Mouse (Mus musculus): ENCODE measurements around the gene Serpinb7. TPM values are rescaled to one million over a fixed set of nuclear protein-coding genes. Genes with fewer than 3 reads are reported as not detected.
A peak's percentile ranks its signal among the peaks of the same experiment; 100 is the strongest.

Serpinb7 gene
- polyA plus RNA-seq, 1 experiment from 2014 or later = not detected

GRCm38 (mm10) chr1:107382404-107382803 lies 17.1 kb upstream of the Serpinb7 start:
- no peaks in the 10 kb centered on the region for H3K4me1 ChIP-seq (ENCODE audit: control insufficient read depth, insufficient read depth, low read length)
- ATAC-seq (ENCODE audit: low FRiP score) (no peak), DNase-seq (ENCODE audit: low spot score, missing footprints) (no peak)
- H3K4me3 ChIP-seq (ENCODE audit: low read depth, low read length) = no peak overlapping the region
- H3K27me3 ChIP-seq (ENCODE audit: control insufficient read depth, insufficient read depth, low read length) = no peaks in the 10 kb centered on the region
- WGBS = 96% methylated on average over 1 of the region's 1 CpGs
- H3K27ac ChIP-seq (ENCODE audit: low read depth, low read length) = no peak overlapping the region
- no peaks in the 10 kb centered on the region for H3K36me3 ChIP-seq (ENCODE audit: control insufficient read depth, insufficient read depth, low read length)
- H3K9me3 ChIP-seq (ENCODE audit: control insufficient read depth, low read length) = no peaks in the 10 kb centered on the region
- H3K4me2 ChIP-seq = no peak overlapping the region
- no peak overlapping the region for H3K9ac ChIP-seq (ENCODE audit: low read length)

- 91% methylated on average over 9 of the region's 9 CpGs for WGBS
- Histone ChIP-seq H3K36me3 (ENCODE audit: control insufficient read depth, insufficient read depth, low read length) (no peaks in the 10 kb centered on the region), H3K4me2 (no peak overlapping the region), H3K9me3 (ENCODE audit: control insufficient read depth, low read length) (no peaks in the 10 kb centered on the region), H3K4me1 (ENCODE audit: control insufficient read depth, insufficient read depth, low read length) (no peaks in the 10 kb centered on the region), H3K27ac (ENCODE audit: low read depth, low read length) (no peak overlapping the region), H3K9ac (ENCODE audit: low read length) (no peak overlapping the region), H3K27me3 (ENCODE audit: control insufficient read depth, insufficient read depth, low read length) (no peaks in the 10 kb centered on the region), H3K4me3 (ENCODE audit: low read depth, low read length) (no peak overlapping the region)
- ATAC-seq (ENCODE audit: low FRiP score) (no peak), DNase-seq (ENCODE audit: low spot score, missing footprints) (no peak)
These were observed 14.9 kb upstream of the Serpinb7 start for GRCm38 (mm10) chr1:107384532-107384931.

- Histone ChIP-seq H3K27me3 (ENCODE audit: control insufficient read depth, insufficient read depth, low read length) (no peaks in the 10 kb centered on the region), H3K27ac (ENCODE audit: low read depth, low read length) (no peak overlapping the region), H3K4me1 (ENCODE audit: control insufficient read depth, insufficient read depth, low read length) (no peaks in the 10 kb centered on the region), H3K4me2 (no peak overlapping the region), H3K4me3 (ENCODE audit: low read depth, low read length) (no peak overlapping the region), H3K9me3 (ENCODE audit: control insufficient read depth, low read length) (no peaks in the 10 kb centered on the region), H3K9ac (ENCODE audit: low read length) (no peak overlapping the region), H3K36me3 (ENCODE audit: control insufficient read depth, insufficient read depth, low read length) (no peaks in the 10 kb centered on the region)
- ATAC-seq (ENCODE audit: low FRiP score) (no peak), DNase-seq (ENCODE audit: low spot score, missing footprints) (no peak)
- WGBS = 83% methylated on average over 2 of the region's 2 CpGs
These were observed 9.7 kb upstream of the Serpinb7 start for GRCm38 (mm10) chr1:107389753-107390152.

- 72% methylated on average over 1 of the region's 1 CpGs for WGBS
- no peak overlapping the region for H3K4me2 ChIP-seq
- no peak for ATAC-seq (ENCODE audit: low FRiP score)
- H3K9ac ChIP-seq (ENCODE audit: low read length) = no peak overlapping the region
- no peak overlapping the region for H3K27ac ChIP-seq (ENCODE audit: low read depth, low read length)
- H3K4me1 ChIP-seq (ENCODE audit: control insufficient read depth, insufficient read depth, low read length) = no peaks in the 10 kb centered on the region
- no peaks in the 10 kb centered on the region for H3K36me3 ChIP-seq (ENCODE audit: control insufficient read depth, insufficient read depth, low read length)
- H3K9me3 ChIP-seq (ENCODE audit: control insufficient read depth, low read length) = no peaks in the 10 kb centered on the region
- DNase-seq (ENCODE audit: low spot score, missing footprints) = no peak
- H3K27me3 ChIP-seq (ENCODE audit: control insufficient read depth, insufficient read depth, low read length) = no peaks in the 10 kb centered on the region
- no peak overlapping the region for H3K4me3 ChIP-seq (ENCODE audit: low read depth, low read length)
These were observed 2.0 kb upstream of the Serpinb7 start for GRCm38 (mm10) chr1:107397481-107397880.

GRCm38 (mm10) chr1:107402082-107402481 lies 2.6 kb downstream of the Serpinb7 start:
- 81% methylated on average over 4 of the region's 4 CpGs for WGBS
- ATAC-seq (ENCODE audit: low FRiP score) = no peak

GRCm38 (mm10) chr1:107414650-107415049 lies 15.2 kb downstream of the Serpinb7 start:
- Histone ChIP-seq H3K4me2 (no peak overlapping the region), H3K4me3 (ENCODE audit: low read depth, low read length) (no peak overlapping the region), H3K27me3 (ENCODE audit: control insufficient read depth, insufficient read depth, low read length) (no peaks in the 10 kb centered on the region), H3K9me3 (ENCODE audit: control insufficient read depth, low read length) (no peaks in the 10 kb centered on the region), H3K9ac (ENCODE audit: low read length) (no peak overlapping the region), H3K27ac (ENCODE audit: low read depth, low read length) (no peak overlapping the region), H3K36me3 (ENCODE audit: control insufficient read depth, insufficient read depth, low read length) (no peaks in the 10 kb centered on the region), H3K4me1 (ENCODE audit: control insufficient read depth, insufficient read depth, low read length) (no peaks in the 10 kb centered on the region)
- no peak for ATAC-seq (ENCODE audit: low FRiP score)
- WGBS = 58% methylated on average over 1 of the region's 1 CpGs
- peak; percentile 61 for DNase-seq (ENCODE audit: low spot score, missing footprints)

More at GRCm38 (mm10) chr1:107402082-107402481, 2.6 kb downstream of the Serpinb7 start:
- Histone ChIP-seq H3K4me3 (ENCODE audit: low read depth, low read length) (no peak overlapping the region), H3K4me2 (no peak overlapping the region), H3K27ac (ENCODE audit: low read depth, low read length) (no peak overlapping the region), H3K9me3 (ENCODE audit: control insufficient read depth, low read length) (no peaks in the 10 kb centered on the region), H3K9ac (ENCODE audit: low read length) (no peak overlapping the region), H3K4me1 (ENCODE audit: control insufficient read depth, insufficient read depth, low read length) (no peaks in the 10 kb centered on the region), H3K27me3 (ENCODE audit: control insufficient read depth, insufficient read depth, low read length) (no peaks in the 10 kb centered on the region), H3K36me3 (ENCODE audit: control insufficient read depth, insufficient read depth, low read length) (no peaks in the 10 kb centered on the region)
- no peak for DNase-seq (ENCODE audit: low spot score, missing footprints)

- no peak overlapping the region for H3K4me2 ChIP-seq
- H3K4me3 ChIP-seq (ENCODE audit: low read depth, low read length) = no peak overlapping the region
- no peak overlapping the region for H3K27ac ChIP-seq (ENCODE audit: low read depth, low read length)
- DNase-seq (ENCODE audit: low spot score, missing footprints) = no peak
- ATAC-seq (ENCODE audit: low FRiP score) = no peak
- no peak overlapping the region for H3K9ac ChIP-seq (ENCODE audit: low read length)
- no peaks in the 10 kb centered on the region for H3K4me1 ChIP-seq (ENCODE audit: control insufficient read depth, insufficient read depth, low read length)
- 78% methylated on average over 4 of the region's 4 CpGs for WGBS
- H3K9me3 ChIP-seq (ENCODE audit: control insufficient read depth, low read length) = no peaks in the 10 kb centered on the region
- H3K27me3 ChIP-seq (ENCODE audit: control insufficient read depth, insufficient read depth, low read length) = no peaks in the 10 kb centered on the region
- H3K36me3 ChIP-seq (ENCODE audit: control insufficient read depth, insufficient read depth, low read length) = no peaks in the 10 kb centered on the region
These were observed 23.0 kb downstream of the Serpinb7 start for GRCm38 (mm10) chr1:107422487-107422886.

GRCm38 (mm10) chr1:107431253-107431652 lies 31.8 kb downstream of the Serpinb7 start:
- no peak overlapping the region for H3K4me3 ChIP-seq (ENCODE audit: low read depth, low read length)
- DNase-seq (ENCODE audit: low spot score, missing footprints) = no peak
- H3K9ac ChIP-seq (ENCODE audit: low read length) = no peak overlapping the region
- H3K36me3 ChIP-seq (ENCODE audit: control insufficient read depth, insufficient read depth, low read length) = no peaks in the 10 kb centered on the region
- no peak for ATAC-seq (ENCODE audit: low FRiP score)
- no peaks in the 10 kb centered on the region for H3K27me3 ChIP-seq (ENCODE audit: control insufficient read depth, insufficient read depth, low read length)
- H3K27ac ChIP-seq (ENCODE audit: low read depth, low read length) = no peak overlapping the region
- no peaks in the 10 kb centered on the region for H3K9me3 ChIP-seq (ENCODE audit: control insufficient read depth, low read length)
- no peak overlapping the region for H3K4me2 ChIP-seq
- no peaks in the 10 kb centered on the region for H3K4me1 ChIP-seq (ENCODE audit: control insufficient read depth, insufficient read depth, low read length)

- ATAC-seq (ENCODE audit: low FRiP score) = no peak
- DNase-seq (ENCODE audit: low spot score, missing footprints) = no peak
- no peaks in the 10 kb centered on the region for H3K27me3 ChIP-seq (ENCODE audit: control insufficient read depth, insufficient read depth, low read length)
These were observed 36.1 kb downstream of the Serpinb7 start for GRCm38 (mm10) chr1:107435528-107435927.

GRCm38 (mm10) chr1:107439462-107439861 lies 40.0 kb downstream of the Serpinb7 start:
- H3K9ac ChIP-seq (ENCODE audit: low read length) = no peak overlapping the region
- no peaks in the 10 kb centered on the region for H3K9me3 ChIP-seq (ENCODE audit: control insufficient read depth, low read length)
- 81% methylated on average over 3 of the region's 3 CpGs for WGBS
- no peak overlapping the region for H3K4me3 ChIP-seq (ENCODE audit: low read depth, low read length)
- no peak overlapping the region for H3K27ac ChIP-seq (ENCODE audit: low read depth, low read length)
- H3K4me2 ChIP-seq = no peak overlapping the region
- H3K4me1 ChIP-seq (ENCODE audit: control insufficient read depth, insufficient read depth, low read length) = no peaks in the 10 kb centered on the region
- ATAC-seq (ENCODE audit: low FRiP score) = no peak
- no peaks in the 10 kb centered on the region for H3K27me3 ChIP-seq (ENCODE audit: control insufficient read depth, insufficient read depth, low read length)
- DNase-seq (ENCODE audit: low spot score, missing footprints) = no peak
- no peaks in the 10 kb centered on the region for H3K36me3 ChIP-seq (ENCODE audit: control insufficient read depth, insufficient read depth, low read length)

More at GRCm38 (mm10) chr1:107435528-107435927, 36.1 kb downstream of the Serpinb7 start:
- Histone ChIP-seq H3K4me1 (ENCODE audit: control insufficient read depth, insufficient read depth, low read length) (no peaks in the 10 kb centered on the region), H3K27ac (ENCODE audit: low read depth, low read length) (no peak overlapping the region), H3K9me3 (ENCODE audit: control insufficient read depth, low read length) (no peaks in the 10 kb centered on the region), H3K4me3 (ENCODE audit: low read depth, low read length) (no peak overlapping the region), H3K9ac (ENCODE audit: low read length) (no peak overlapping the region), H3K36me3 (ENCODE audit: control insufficient read depth, insufficient read depth, low read length) (no peaks in the 10 kb centered on the region), H3K4me2 (no peak overlapping the region)
- 84% methylated on average over 2 of the region's 2 CpGs for whole genome bisulfite sequencing

All from midbrain, embryonic 11.5 days (tissue).